Mouse (Mus musculus) thymus, adult 2 months (tissue): ENCODE results near the gene Gm12845. TPM values are rescaled to one million over a fixed set of nuclear protein-coding genes. Genes with fewer than 3 reads are reported as not detected.
A peak's percentile ranks its signal among the peaks of the same experiment; 100 is the strongest.

ENCODE experiments used
- DNase-seq: peaks from one replicate; pipeline ENCODE4 v3.0.0; 2021
- H3K27ac ChIP-seq: fragments of 200-500 bp; 2 replicates; pipeline ENCODE4 v1.5.1; 2012; ENCODE audit warnings: low read length, control low read depth; ENCODE audit not compliant: control insufficient read depth, insufficient read depth
- H3K27me3 ChIP-seq: fragments of 200-500 bp; 2 replicates; pipeline ENCODE4 v1.6.1; 2012; ENCODE audit warnings: mild to moderate bottlenecking, low read length, moderate library complexity, mixed read lengths; ENCODE audit not compliant: control insufficient read depth, insufficient read depth
- H3K36me3 ChIP-seq: fragments of 200-500 bp; 2 replicates; pipeline ENCODE4 v1.6.1; 2012; ENCODE audit warnings: mild to moderate bottlenecking, low read length, moderate library complexity; ENCODE audit not compliant: control insufficient read depth, insufficient read depth
- H3K4me1 ChIP-seq: fragments of 200-500 bp; replicated peaks from 2 replicates; pipeline ENCODE4 v1.6.1; 2012; ENCODE audit warnings: low read length; ENCODE audit not compliant: control insufficient read depth, insufficient read depth
- H3K4me3 ChIP-seq: fragments of 200-500 bp; 2 replicates; pipeline ENCODE4 v1.5.1; 2012; ENCODE audit warnings: mild to moderate bottlenecking, low read length, control low read depth, moderate library complexity; ENCODE audit not compliant: control insufficient read depth, insufficient read depth
- CTCF ChIP-seq: fragments of 200-500 bp; IDR thresholded peaks from 2 replicates; pipeline ENCODE4 v1.5.1; 2012; ENCODE audit warnings: mild to moderate bottlenecking, control low read depth, low read length, moderate library complexity, borderline replicate concordance; ENCODE audit not compliant: control insufficient read depth, poor library complexity, insufficient read depth; ENCODE audit errors: extremely low read depth
- POLR2A ChIP-seq: fragments of 200-500 bp; IDR thresholded peaks from 2 replicates; pipeline ENCODE4 v1.6.1; 2012; ENCODE audit warnings: mild to moderate bottlenecking, low read length, control low read depth, moderate library complexity; ENCODE audit not compliant: control insufficient read depth, poor library complexity, insufficient read depth; ENCODE audit errors: extremely low read depth
- WGBS: fragments of 180-500 bp; shearing (Covaris S2); methylation state at CpG from one replicate; pipeline ENCODE4 v1.1.7; 2018; 5-methylcytosine and 5-hydroxymethylcytosine counted together
- polyA plus RNA-seq: library from polyadenylated mRNA; depleted of rRNA; stranded (reverse); fragments of >200 nt; gene quantifications from 2 replicates; pipeline ENCODE4 v1.2.3, GENCODE M21; 2012; rRNA removed

Gene Gm12845
- polyA plus RNA-seq, 1 experiment: not detected

DNA sequence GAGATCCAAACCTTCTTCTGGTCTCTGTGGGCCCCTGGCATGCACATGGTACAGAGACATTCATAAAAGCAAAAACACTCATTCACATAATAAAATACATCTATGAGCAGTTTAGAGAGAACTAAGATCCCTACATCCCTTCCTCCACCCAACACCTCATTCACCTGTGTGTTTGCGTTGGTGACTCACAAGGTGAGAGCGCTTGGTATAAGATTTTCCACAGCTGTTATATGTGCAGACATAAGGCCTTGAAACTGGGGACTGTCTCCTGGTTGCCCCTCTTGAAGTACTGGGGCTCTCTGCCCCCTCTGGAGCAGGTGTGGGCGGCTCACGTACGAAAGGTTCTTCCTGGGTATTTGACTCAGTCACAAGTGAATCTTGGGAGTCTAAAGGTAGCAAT is 35.9 kb downstream of the Gm12845 start:
- no peak overlapping the region for H3K27ac ChIP-seq
- H3K36me3 ChIP-seq: no peaks in the 10 kb centered on the region
- no peaks in the 10 kb centered on the region for H3K27me3 ChIP-seq
- no peak for DNase-seq
- no peaks in the 10 kb centered on the region for H3K4me1 ChIP-seq
- no peak for TF ChIP-seq POLR2A
- TF ChIP-seq CTCF: no peak
- no peak overlapping the region for H3K4me3 ChIP-seq
- 96% methylated on average over 5 of the region's 5 CpGs for WGBS

DNA sequence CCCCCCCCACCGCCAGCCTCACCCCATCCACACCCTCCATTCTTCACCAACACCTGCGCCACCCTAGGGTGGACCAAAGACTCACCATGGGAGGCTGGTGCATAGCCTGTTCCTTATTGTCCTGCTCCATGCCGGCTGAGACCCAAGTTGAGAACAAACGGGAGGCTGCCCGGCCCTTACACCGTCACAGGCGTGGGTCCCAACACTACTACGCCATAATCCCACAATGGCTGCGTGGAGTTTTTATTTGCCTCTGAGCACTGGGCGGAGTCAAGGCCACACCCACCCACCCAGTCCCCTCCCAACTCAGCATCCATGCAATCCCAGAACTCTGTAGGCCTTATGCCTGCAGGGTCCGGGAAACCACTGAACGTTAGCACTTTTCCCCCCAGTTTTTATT is 41.2 kb downstream of the Gm12845 start, which contains the start of gene Klf17:
TSS of gene Klf17 (minus strand) at position 233 of the 400 bp plus-strand sequence.
- no peak for DNase-seq
- no peaks in the 10 kb centered on the region for H3K4me1 ChIP-seq
- no peak for TF ChIP-seq CTCF
- TF ChIP-seq POLR2A: no peak
- no peak within 1 kb of the TSS for H3K4me3 ChIP-seq
- 93% methylated on average over 12 of the region's 12 CpGs for WGBS
- H3K27me3 ChIP-seq: no peaks in the 10 kb centered on the region
- H3K27ac ChIP-seq: no peak within 1 kb of the TSS
- H3K36me3 ChIP-seq: no peaks in the 10 kb centered on the region

DNA sequence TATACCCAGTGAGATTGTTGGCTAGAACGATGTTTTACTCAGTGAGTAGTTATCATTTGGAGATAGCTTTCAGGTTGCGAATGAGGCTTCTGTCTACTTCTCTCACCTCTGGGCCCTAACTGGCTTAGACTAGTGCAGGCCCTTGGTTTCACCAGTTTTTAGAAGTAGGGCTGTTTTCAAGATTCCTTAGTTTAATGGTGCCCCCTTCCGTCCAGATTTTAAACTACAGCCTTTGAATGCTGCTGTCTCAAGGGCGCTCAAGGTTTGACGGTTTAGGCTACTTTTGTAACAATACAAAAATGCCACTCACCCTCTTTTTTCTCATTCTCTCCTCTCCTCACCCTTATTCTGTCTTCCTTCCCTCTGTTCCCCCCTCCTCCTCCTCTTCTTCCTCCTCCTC is 46.7 kb downstream of the Gm12845 start:
- TF ChIP-seq CTCF (no peak), POLR2A (no peak)

DNA sequence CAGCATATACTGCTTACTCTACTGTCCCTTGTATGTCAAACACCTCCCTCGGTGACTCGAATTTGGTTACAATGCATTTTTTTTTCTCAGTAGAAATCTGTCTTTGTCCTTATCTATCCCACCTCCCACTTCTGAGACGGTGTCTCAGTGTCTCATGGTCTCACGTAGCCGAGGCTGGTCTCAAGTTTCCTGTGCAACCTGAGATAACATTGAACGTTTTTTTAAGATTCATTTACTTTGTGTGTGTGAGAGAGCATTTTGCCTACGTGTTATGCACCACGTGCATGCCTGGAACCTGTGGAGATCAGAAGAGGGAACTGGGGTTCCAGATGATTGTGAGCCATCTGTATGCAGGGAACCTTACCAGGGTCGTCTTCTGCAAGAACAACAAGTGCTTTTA is 48.7 kb downstream of the Gm12845 start:
- no peaks in the 10 kb centered on the region for H3K36me3 ChIP-seq

More for the DNA sequence above, 46.7 kb downstream of the Gm12845 start:
- Histone ChIP-seq H3K27me3 (no peaks in the 10 kb centered on the region), H3K4me1 (no peaks in the 10 kb centered on the region), H3K4me3 (no peak overlapping the region), H3K27ac (no peak overlapping the region), H3K36me3 (no peaks in the 10 kb centered on the region)
- 29% methylated on average over 5 of the region's 5 CpGs for WGBS
- DNase-seq: peak; percentile 61

More for the DNA sequence above, 48.7 kb downstream of the Gm12845 start:
- Histone ChIP-seq H3K4me1 (no peaks in the 10 kb centered on the region), H3K4me3 (no peak overlapping the region), H3K27ac (no peak overlapping the region), H3K27me3 (no peaks in the 10 kb centered on the region)
- no peak for DNase-seq
- WGBS: 61% methylated on average over 9 of the region's 9 CpGs
- TF ChIP-seq POLR2A (no peak), CTCF (no peak)

Other genes starting within 250 kb of the Gm12845 start
- gene Rnf220, start 227.4 kb upstream of the Gm12845 start, polyA plus RNA-seq: 172 and 178 TPM in 2 replicates
- 72.4 and 89.9 TPM in 2 replicates for gene Eri3, start 174.0 kb upstream of the Gm12845 start, polyA plus RNA-seq
- gene Dmap1, start 42.1 kb upstream of the Gm12845 start, polyA plus RNA-seq: 30.2 and 31.9 TPM in 2 replicates
- not detected in 2 replicates for gene Klf17, start 41.2 kb downstream of the Gm12845 start, polyA plus RNA-seq
- gene Slc6a9, start 110.1 kb downstream of the Gm12845 start, polyA plus RNA-seq: 4.7 and 8.2 TPM in 2 replicates
- 0.51 and 0.81 TPM in 2 replicates for gene Ccdc24, start 148.1 kb downstream of the Gm12845 start, polyA plus RNA-seq
- 3.7 and 4.4 TPM in 2 replicates for gene B4galt2, start 159.1 kb downstream of the Gm12845 start, polyA plus RNA-seq
- gene Atp6v0b, start 162.9 kb downstream of the Gm12845 start, polyA plus RNA-seq: 372 and 526 TPM in 2 replicates
- 38.8 and 45.8 TPM in 2 replicates for gene Dph2, start 167.6 kb downstream of the Gm12845 start, polyA plus RNA-seq
- 87.7 and 96.0 TPM in 2 replicates for gene Ipo13, start 190.6 kb downstream of the Gm12845 start, polyA plus RNA-seq
- gene Artn, start 205.4 kb downstream of the Gm12845 start, polyA plus RNA-seq: 0.26 and 0.27 TPM in 2 replicates